Mouse (Mus musculus) stomach, embryonic 16.5 days (tissue): ENCODE results near the gene Prodh2. TPM values are rescaled to one million over a fixed set of nuclear protein-coding genes. Genes with fewer than 3 reads are reported as not detected.
A peak's percentile ranks its signal among the peaks of the same experiment; 100 is the strongest.

ENCODE experiments used
- ATAC-seq: fragments of 200-750 bp; cut with Nextera tagmentation; 2 replicates; pipeline ENCODE4 v1.8.0; 2017; ENCODE audit warnings: moderate number of reproducible peaks, moderate TSS enrichment; ENCODE audit not compliant: insufficient read depth, low FRiP score
- H3K27ac ChIP-seq: fragments of 300-500 bp; sonication (generic); 2 replicates; pipeline ENCODE4 v1.5.1; 2014; ENCODE audit warnings: low read length
- H3K27me3 ChIP-seq: fragments of 300-500 bp; sonication (generic); 2 replicates; pipeline ENCODE4 v1.6.1; 2014; ENCODE audit warnings: low read length, control low read depth, mixed read lengths; ENCODE audit not compliant: control insufficient read depth, insufficient read depth
- H3K36me3 ChIP-seq: fragments of 300-500 bp; sonication (generic); 2 replicates; pipeline ENCODE4 v1.6.1; 2014; ENCODE audit warnings: low read length; ENCODE audit not compliant: control insufficient read depth, insufficient read depth
- H3K4me1 ChIP-seq: fragments of 300-500 bp; sonication (generic); 2 replicates; pipeline ENCODE4 v1.6.1; 2014; ENCODE audit warnings: low read length, control low read depth, mixed read lengths; ENCODE audit not compliant: control insufficient read depth, insufficient read depth
- H3K4me2 ChIP-seq: fragments of 300-500 bp; sonication (generic); 2 replicates; pipeline ENCODE4 v1.6.1; 2014; ENCODE audit warnings: low read depth, low read length, mixed read lengths
- H3K4me3 ChIP-seq: fragments of 300-500 bp; sonication (generic); replicated peaks from 2 replicates; pipeline ENCODE4 v1.5.1; 2014; ENCODE audit warnings: mild to moderate bottlenecking, low read length
- H3K9ac ChIP-seq: fragments of 300-500 bp; sonication (generic); 2 replicates; pipeline ENCODE4 v1.6.1; 2014; ENCODE audit warnings: low read length
- H3K9me3 ChIP-seq: fragments of 300-500 bp; sonication (generic); replicated peaks from 2 replicates; pipeline ENCODE4 v1.6.1; 2016; ENCODE audit warnings: low read length, control low read depth; ENCODE audit not compliant: control insufficient read depth
- WGBS: fragments of 180-500 bp; shearing (Covaris S2); extraction: QIAGEN DNeasy Blood & Tissue Kit; methylation state at CpG from one replicate; pipeline ENCODE4 v1.1.7; 2014; 5-methylcytosine and 5-hydroxymethylcytosine counted together
- polyA plus RNA-seq: library from polyadenylated mRNA; unstranded; fragments of >200 nt; fragmentation: Nextera tagmentation; extraction: Ambion mirVana; gene quantifications from 2 replicates; pipeline ENCODE4 v1.2.1, GENCODE M21; 2015

Prodh2 gene
- polyA plus RNA-seq, 1 experiment from 2014 or later, result 4.0 TPM

DNA sequence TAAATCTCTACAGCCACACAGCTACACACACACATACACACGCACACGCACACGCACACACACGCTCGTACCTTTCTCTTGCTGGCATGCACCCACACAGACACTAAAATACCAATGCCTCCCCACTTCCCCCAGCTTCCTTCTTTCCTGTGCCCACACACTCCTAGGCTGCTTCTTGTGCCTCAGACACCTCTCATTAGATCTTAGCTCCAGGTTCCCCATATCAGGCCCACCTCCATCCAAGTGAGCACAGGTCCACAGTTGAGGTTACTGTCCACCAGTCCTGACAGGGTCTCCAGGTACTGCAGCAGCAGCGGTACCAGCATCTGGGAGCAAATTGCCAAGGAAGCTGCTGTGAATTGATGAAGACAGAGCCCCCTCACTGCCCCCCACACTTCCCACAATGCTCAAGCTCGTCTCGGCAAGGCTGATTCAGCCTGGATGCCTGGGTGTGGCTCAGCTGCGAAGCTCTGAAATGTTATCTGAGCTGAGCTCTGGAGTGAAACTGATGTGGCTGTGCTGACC is 37.9 kb downstream of the Prodh2 start:
- Histone ChIP-seq H3K4me3 (no peak overlapping the region), H3K36me3 (peaks cover 11% of the 10 kb centered on the region; the same call in 1 of the 2 replicates), H3K4me1 (peaks cover 13% of the 10 kb centered on the region), H3K27ac (no peak overlapping the region), H3K9ac (peak overlapping the region; percentile 48; the same call in 1 of the 2 replicates), H3K9me3 (no peaks in the 10 kb centered on the region), H3K4me2 (no peak overlapping the region), H3K27me3 (no peaks in the 10 kb centered on the region)
- ATAC-seq, result no peak
- WGBS, result 78% methylated on average over 9 of the region's 9 CpGs

DNA sequence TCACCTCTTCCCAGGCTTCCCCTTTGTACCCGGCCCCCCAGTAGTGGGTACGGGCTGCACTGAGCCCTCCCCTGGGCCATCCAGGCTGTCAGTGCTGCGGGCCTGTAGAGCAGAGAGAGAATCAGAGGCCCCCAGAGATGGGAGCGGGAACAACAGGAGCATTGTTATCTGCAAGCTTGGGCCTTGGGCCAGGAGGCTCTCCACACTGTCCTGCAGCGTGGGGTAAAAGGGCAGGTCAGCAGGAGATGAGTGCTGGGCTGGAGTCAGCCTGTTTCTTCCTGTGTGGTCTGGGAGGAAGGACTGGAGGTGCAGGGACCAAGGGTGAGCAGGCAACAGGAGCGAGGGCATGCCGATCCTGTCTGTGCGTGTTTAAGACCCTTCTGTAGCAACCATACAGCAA is 39.5 kb downstream of the Prodh2 start:
- H3K9ac ChIP-seq, result no peak overlapping the region
- H3K27ac ChIP-seq, result no peak overlapping the region

DNA sequence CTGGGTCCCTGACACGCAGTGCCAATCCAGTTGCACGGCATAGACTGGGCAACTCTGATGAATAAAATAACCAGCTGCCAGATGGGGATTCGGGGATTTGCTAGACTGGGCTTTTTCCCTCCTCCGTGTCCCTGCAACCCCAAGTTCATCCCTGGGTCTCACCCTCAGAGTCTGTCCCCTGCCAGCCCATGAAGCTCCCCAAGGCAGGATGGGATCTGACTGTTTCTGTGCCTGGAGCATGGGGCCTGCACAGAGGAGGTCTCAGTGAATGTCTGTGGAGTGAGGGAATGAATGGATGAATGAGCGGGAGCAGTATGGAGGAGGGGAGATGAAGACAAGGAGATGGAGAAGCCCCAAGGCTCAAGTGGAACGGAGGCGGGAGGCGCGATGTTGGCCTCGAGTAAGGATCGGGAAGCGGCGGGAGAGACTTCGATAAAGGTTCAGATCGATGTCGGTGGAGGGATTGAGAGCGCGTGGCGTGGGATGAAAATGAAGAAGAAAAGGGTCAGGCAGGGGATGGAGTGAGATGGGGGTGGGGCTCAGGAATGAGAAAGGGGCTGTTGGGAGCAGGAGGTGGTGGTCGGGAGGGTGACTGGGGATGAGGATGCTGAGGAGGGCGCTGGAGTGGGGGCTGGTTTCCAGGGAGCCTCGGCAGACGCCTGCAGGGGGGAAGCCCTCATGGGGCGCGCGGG is 40.7 kb downstream of the Prodh2 start:
- WGBS, result 9% methylated on average over 26 of the region's 26 CpGs
- Histone ChIP-seq H3K4me1 (peaks cover 9% of the 10 kb centered on the region), H3K9ac (peak overlapping the region; percentile 80), H3K27me3 (no peaks in the 10 kb centered on the region), H3K4me3 (peak overlapping the region; percentile 78), H3K9me3 (no peaks in the 10 kb centered on the region), H3K4me2 (peak overlapping the region; percentile 73), H3K27ac (no peak overlapping the region), H3K36me3 (peaks cover 11% of the 10 kb centered on the region; the same call in 1 of the 2 replicates)
- peak; percentile 12 for ATAC-seq

More for the DNA sequence above, 39.5 kb downstream of the Prodh2 start:
- Histone ChIP-seq H3K4me3 (no peak overlapping the region), H3K9me3 (no peaks in the 10 kb centered on the region), H3K27me3 (no peaks in the 10 kb centered on the region), H3K4me1 (peaks cover 9% of the 10 kb centered on the region), H3K36me3 (peaks cover 11% of the 10 kb centered on the region; the same call in 1 of the 2 replicates), H3K4me2 (0 out of 2 replicates have a peak overlapping the region, but pooled peaks have one; percentile 13)
- 46% methylated on average over 8 of the region's 8 CpGs for WGBS
- ATAC-seq, result 0 out of 2 replicates have a peak, but pooled peaks have one; percentile 8

DNA sequence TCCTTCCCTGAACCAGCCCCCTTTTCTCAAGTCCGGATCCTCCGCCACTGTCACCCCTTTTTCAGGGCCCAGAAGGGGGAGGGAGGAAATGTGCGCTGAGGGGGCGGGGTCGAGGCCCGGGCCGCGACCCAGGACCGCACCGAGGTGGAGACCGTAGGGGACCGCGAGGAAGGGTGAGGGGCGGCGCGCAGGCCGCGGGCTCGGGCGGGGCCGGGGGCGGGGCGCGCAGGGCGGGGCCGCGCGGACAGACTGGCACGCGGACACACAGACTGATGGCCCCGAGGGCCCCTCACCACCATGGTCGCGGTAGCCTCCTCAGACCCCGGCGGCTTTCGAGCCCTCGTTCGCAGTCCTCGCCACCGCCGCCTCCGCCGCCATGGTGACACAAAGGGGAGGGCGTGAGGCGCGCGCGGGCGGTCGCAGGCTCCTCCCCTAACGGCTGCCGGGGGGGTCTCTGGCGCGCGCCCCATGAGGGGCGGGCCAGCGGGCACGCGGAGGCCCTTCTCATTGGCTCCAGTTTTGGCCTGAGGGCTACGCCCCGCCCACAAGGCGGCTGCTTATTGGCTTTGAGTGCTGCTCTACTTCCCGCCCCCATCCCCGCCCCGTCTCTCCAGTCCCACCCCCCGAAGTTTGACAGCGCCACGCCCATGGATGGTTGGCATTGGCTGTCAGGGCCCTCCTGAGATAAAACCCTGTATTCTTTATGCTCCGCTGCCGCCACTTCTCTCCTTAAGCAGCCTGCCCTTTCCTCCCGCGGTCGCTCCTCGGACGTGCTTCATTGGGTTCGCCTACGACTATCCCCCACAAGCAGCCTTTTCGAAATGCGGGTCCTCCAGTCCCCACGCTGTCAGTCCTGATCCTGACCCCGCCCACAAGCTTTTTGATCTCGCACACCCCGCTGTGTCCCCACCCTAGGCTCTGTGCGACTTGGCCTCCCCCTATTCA is 41.5 kb downstream of the Prodh2 start, which contains the start of gene Arhgap33:
TSS of gene Arhgap33 (minus strand) at position 428 of the 945 bp plus-strand sequence.
- Histone ChIP-seq H3K9me3 (no peaks in the 10 kb centered on the region), H3K4me1 (peaks cover 9% of the 10 kb centered on the region), H3K9ac (peak within 1 kb of the TSS; percentile 80), H3K4me2 (peak within 1 kb of the TSS; percentile 73), H3K27ac (peak within 1 kb of the TSS; percentile 4; the same call in 1 of the 2 replicates), H3K27me3 (no peaks in the 10 kb centered on the region), H3K4me3 (peak within 1 kb of the TSS; percentile 78), H3K36me3 (0 out of 2 replicates have a peak, but pooled peaks cover 4% of the 10 kb centered on the region)
- peak; percentile 95 for ATAC-seq
- under 1% methylated on average over 74 of the region's 84 CpGs for WGBS

DNA sequence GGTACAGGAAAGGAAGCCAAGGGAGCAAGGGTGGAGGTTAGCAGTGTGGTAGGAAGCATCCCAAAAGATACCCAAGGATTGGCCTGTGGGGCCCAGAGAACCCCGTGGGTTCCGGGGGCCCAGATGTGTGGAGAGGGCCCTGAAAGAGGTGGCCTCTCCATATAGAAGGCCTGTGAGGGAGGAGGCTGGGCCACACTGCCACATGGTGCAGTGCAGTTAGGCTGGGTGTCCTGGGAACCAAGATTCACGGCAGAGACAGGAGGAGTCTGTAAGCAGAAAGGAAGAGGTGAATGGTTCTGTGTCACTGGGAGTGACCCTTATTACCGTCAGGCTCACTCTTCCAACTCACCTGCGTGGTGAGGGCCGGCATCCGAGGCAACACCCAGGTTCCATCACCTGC is 47.1 kb downstream of the Prodh2 start:
- 90% methylated on average over 7 of the region's 7 CpGs for WGBS

DNA sequence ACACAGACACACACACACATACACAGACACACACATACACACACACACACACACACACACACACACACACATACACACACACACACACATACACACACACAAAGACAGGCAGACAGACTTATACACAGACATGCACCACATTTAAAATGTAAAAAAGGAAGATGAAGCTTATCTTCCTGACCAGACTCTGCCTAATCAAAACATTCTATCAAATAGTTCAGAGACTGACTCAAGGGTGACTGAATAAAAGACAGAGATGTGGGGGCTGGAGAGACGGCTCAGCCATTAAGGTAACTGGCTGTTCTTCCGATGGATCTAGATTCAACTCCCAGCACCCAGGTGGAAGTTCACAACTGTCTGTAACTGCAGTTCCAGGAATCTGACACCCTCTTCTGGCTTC is 50.9 kb downstream of the Prodh2 start:
- 94% methylated on average over 2 of the region's 2 CpGs for WGBS
- Histone ChIP-seq H3K9ac (no peak overlapping the region), H3K27ac (no peak overlapping the region), H3K36me3 (no peaks in the 10 kb centered on the region), H3K9me3 (no peaks in the 10 kb centered on the region), H3K4me3 (no peak overlapping the region), H3K27me3 (no peaks in the 10 kb centered on the region), H3K4me1 (no peaks in the 10 kb centered on the region), H3K4me2 (no peak overlapping the region)
- ATAC-seq, result no peak

More for the DNA sequence above, 47.1 kb downstream of the Prodh2 start:
- no peaks in the 10 kb centered on the region for H3K27me3 ChIP-seq
- ATAC-seq, result no peak
- H3K27ac ChIP-seq, result no peak overlapping the region
- H3K4me1 ChIP-seq, result peaks cover 2% of the 10 kb centered on the region
- no peak overlapping the region for H3K4me3 ChIP-seq
- no peak overlapping the region for H3K9ac ChIP-seq
- no peaks in the 10 kb centered on the region for H3K36me3 ChIP-seq
- no peaks in the 10 kb centered on the region for H3K9me3 ChIP-seq
- H3K4me2 ChIP-seq, result no peak overlapping the region

DNA sequence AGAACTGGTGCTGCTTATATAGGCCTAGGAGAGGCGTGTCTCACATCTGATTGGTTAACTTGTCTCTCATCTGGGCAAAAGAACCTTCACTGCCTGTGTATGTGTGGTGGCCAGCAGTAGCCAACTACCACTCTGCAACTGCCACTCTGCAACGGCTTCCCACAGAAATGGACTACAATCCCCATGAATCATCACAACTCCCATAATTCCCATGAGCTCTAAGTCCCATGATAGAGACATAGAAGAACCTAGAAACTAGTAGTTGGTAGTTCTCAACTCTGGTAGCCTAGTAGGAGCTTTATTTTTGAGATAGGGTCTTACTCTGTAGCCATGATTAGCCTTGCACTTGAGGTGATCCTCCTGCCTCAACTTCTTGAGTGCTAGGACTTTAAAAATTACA is 56.5 kb downstream of the Prodh2 start:
- H3K36me3 ChIP-seq, result no peaks in the 10 kb centered on the region
- peaks cover 12% of the 10 kb centered on the region for H3K4me1 ChIP-seq
- 91% methylated on average over 2 of the region's 2 CpGs for WGBS
- no peaks in the 10 kb centered on the region for H3K27me3 ChIP-seq
- ATAC-seq, result no peak
- no peak overlapping the region for H3K4me3 ChIP-seq
- H3K27ac ChIP-seq, result no peak overlapping the region
- H3K9ac ChIP-seq, result no peak overlapping the region
- no peak overlapping the region for H3K4me2 ChIP-seq
- H3K9me3 ChIP-seq, result no peaks in the 10 kb centered on the region

DNA sequence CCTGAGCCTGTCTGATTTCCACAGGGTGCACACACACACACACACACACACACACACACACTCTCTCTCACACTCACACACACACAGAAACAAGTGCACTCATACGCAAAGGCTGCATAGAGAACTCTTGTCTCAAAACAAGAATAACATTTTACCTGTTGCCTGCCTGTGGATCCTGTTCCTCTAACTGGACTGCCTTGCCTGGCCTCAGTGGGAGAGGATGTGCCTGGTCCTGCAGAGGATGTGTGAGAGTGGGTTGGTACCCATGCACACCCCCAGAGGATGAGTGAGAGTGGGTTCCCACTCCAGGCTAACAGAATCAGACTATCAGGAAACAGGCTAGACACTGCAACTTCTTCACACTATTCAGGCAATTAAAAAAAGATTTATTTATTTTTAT is 57.2 kb downstream of the Prodh2 start:
- 100% methylated on average over 1 of the region's 1 CpGs for WGBS
- Histone ChIP-seq H3K4me3 (no peak overlapping the region), H3K27me3 (no peaks in the 10 kb centered on the region), H3K27ac (no peak overlapping the region), H3K9me3 (no peaks in the 10 kb centered on the region), H3K4me1 (peaks cover 12% of the 10 kb centered on the region), H3K36me3 (peaks cover 5% of the 10 kb centered on the region; the same call in 1 of the 2 replicates), H3K4me2 (no peak overlapping the region), H3K9ac (no peak overlapping the region)
- ATAC-seq, result no peak
